Mouse (Mus musculus): ENCODE results near the gene Gm42421. TPM values are rescaled to one million over a fixed set of nuclear protein-coding genes. Genes with fewer than 3 reads are reported as not detected.

Gene Gm42421
- total and polyA plus RNA-seq, 3 experiments: 0.18 TPM; not detected in 2

- Histone ChIP-seq H3K27ac (no peak overlapping the region), H3K79me2 (replicated peaks; ENCODE audit: control insufficient read depth, insufficient read depth, low read length) (no peaks in the 10 kb centered on the region), H3K27me3 (ENCODE audit: control insufficient read depth, insufficient read depth, low read length) (no peaks in the 10 kb centered on the region), H3K4me3 (no peak overlapping the region), H3K9ac (ENCODE audit: low read depth, low read length) (no peak overlapping the region), H3K36me3 (ENCODE audit: control insufficient read depth, insufficient read depth, low read length) (no peaks in the 10 kb centered on the region), H3K4me1 (ENCODE audit: control insufficient read depth, insufficient read depth, low read length) (no peaks in the 10 kb centered on the region)
- 95% methylated on average over 9 of the region's 9 CpGs for WGBS
- TF ChIP-seq POLR2A (IDR thresholded peaks at IDR 0.05; ENCODE audit: insufficient read depth, low read depth, low read length) (no peak), CTCF (IDR thresholded peaks at IDR 0.05) (no peak)
- DNase-seq: no peak
- intact Hi-C loops (cut with DNase I): no loop called here
These were observed 11.8 kb upstream of the Gm42421 start for GRCm38 (mm10) chr5:143916221-143916620.

- no peaks in the 10 kb centered on the region for H3K27me3 ChIP-seq (ENCODE audit: control insufficient read depth, insufficient read depth, low read length)
- no peaks in the 10 kb centered on the region for H3K36me3 ChIP-seq (ENCODE audit: control insufficient read depth, insufficient read depth, low read length)
- H3K79me2 ChIP-seq (replicated peaks; ENCODE audit: control insufficient read depth, insufficient read depth, low read length): no peaks in the 10 kb centered on the region
- no peaks in the 10 kb centered on the region for H3K4me1 ChIP-seq (ENCODE audit: control insufficient read depth, insufficient read depth, low read length)
- H3K4me3 ChIP-seq: no peak overlapping the region
- WGBS: 45% methylated on average over 5 of the region's 5 CpGs
- intact Hi-C loops (cut with DNase I): loop anchor here (1.0 kb wide), 1 partner anchor 185 kb away; the partner anchor contains the start of gene Usp42
- peak; percentile 53 to 56 for DNase-seq
- no peak overlapping the region for H3K27ac ChIP-seq
- TF ChIP-seq POLR2A (IDR thresholded peaks at IDR 0.05; ENCODE audit: insufficient read depth, low read depth, low read length): no peak
- 0 out of 2 replicates have a peak, but pooled peaks have one; percentile 54 for TF ChIP-seq EP300 (IDR thresholded peaks at IDR 0.05; ENCODE audit: insufficient read depth, low read depth, low read length)
- peak; percentile 78 for TF ChIP-seq CTCF (IDR thresholded peaks at IDR 0.05)
- no peak overlapping the region for H3K9ac ChIP-seq (ENCODE audit: low read depth, low read length)
These were observed 10.6 kb upstream of the Gm42421 start for GRCm38 (mm10) chr5:143917418-143917817.

- no peaks in the 10 kb centered on the region for H3K79me2 ChIP-seq (replicated peaks; ENCODE audit: control insufficient read depth, insufficient read depth, low read length)
- no peak for TF ChIP-seq POLR2A (IDR thresholded peaks at IDR 0.05; ENCODE audit: insufficient read depth, low read depth, low read length)
- TF ChIP-seq CTCF (IDR thresholded peaks at IDR 0.05): no peak
- no peak for TF ChIP-seq EP300 (IDR thresholded peaks at IDR 0.05; ENCODE audit: insufficient read depth, low read depth, low read length)
- no peak overlapping the region for H3K4me3 ChIP-seq
- DNase-seq: no peak
- WGBS: 96% methylated on average over 3 of the region's 3 CpGs
- H3K36me3 ChIP-seq (ENCODE audit: control insufficient read depth, insufficient read depth, low read length): no peaks in the 10 kb centered on the region
- H3K27me3 ChIP-seq (ENCODE audit: control insufficient read depth, insufficient read depth, low read length): no peaks in the 10 kb centered on the region
- no peak overlapping the region for H3K9ac ChIP-seq (ENCODE audit: low read depth, low read length)
- intact Hi-C loops (cut with DNase I): no loop called here
- H3K27ac ChIP-seq: no peak overlapping the region
- no peaks in the 10 kb centered on the region for H3K4me1 ChIP-seq (ENCODE audit: control insufficient read depth, insufficient read depth, low read length)
These were observed 9.9 kb upstream of the Gm42421 start for GRCm38 (mm10) chr5:143918120-143918519.

- Histone ChIP-seq H3K36me3 (ENCODE audit: control insufficient read depth, insufficient read depth, low read length) (no peaks in the 10 kb centered on the region; the same call in 1 of the 2 replicates), H3K27me3 (ENCODE audit: control insufficient read depth, insufficient read depth, low read length) (no peaks in the 10 kb centered on the region), H3K9ac (ENCODE audit: low read depth, low read length) (no peak overlapping the region), H3K4me1 (ENCODE audit: control insufficient read depth, insufficient read depth, low read length) (no peaks in the 10 kb centered on the region), H3K27ac (no peak overlapping the region), H3K79me2 (replicated peaks; ENCODE audit: control insufficient read depth, insufficient read depth, low read length) (no peaks in the 10 kb centered on the region), H3K4me3 (no peak overlapping the region)
- DNase-seq: no peak
- 77% methylated on average over 6 of the region's 6 CpGs for WGBS
- intact Hi-C loops (cut with DNase I): no loop called here
- no peak for TF ChIP-seq CTCF (IDR thresholded peaks at IDR 0.05)
- TF ChIP-seq EP300 (IDR thresholded peaks at IDR 0.05; ENCODE audit: insufficient read depth, low read depth, low read length): no peak
- no peak for TF ChIP-seq POLR2A (IDR thresholded peaks at IDR 0.05; ENCODE audit: insufficient read depth, low read depth, low read length)
These were observed 3.1 kb upstream of the Gm42421 start for GRCm38 (mm10) chr5:143924781-143925452.

GRCm38 (mm10) chr5:143929291-143929690, 1.3 kb downstream of the Gm42421 start:
- H3K36me3 ChIP-seq (ENCODE audit: control insufficient read depth, insufficient read depth, low read length): no peaks in the 10 kb centered on the region; the same call in 1 of the 2 replicates
- no peaks in the 10 kb centered on the region for H3K4me1 ChIP-seq (ENCODE audit: control insufficient read depth, insufficient read depth, low read length)
- TF ChIP-seq POLR2A (IDR thresholded peaks at IDR 0.05; ENCODE audit: insufficient read depth, low read depth, low read length) (no peak), EP300 (IDR thresholded peaks at IDR 0.05; ENCODE audit: insufficient read depth, low read depth, low read length) (no peak), CTCF (IDR thresholded peaks at IDR 0.05) (no peak)
- H3K9ac ChIP-seq (ENCODE audit: low read depth, low read length): no peak overlapping the region
- no peak overlapping the region for H3K4me3 ChIP-seq
- no peak for DNase-seq
- intact Hi-C loops (cut with DNase I): no loop called here
- H3K27ac ChIP-seq: no peak overlapping the region
- no peaks in the 10 kb centered on the region for H3K27me3 ChIP-seq (ENCODE audit: control insufficient read depth, insufficient read depth, low read length)
- H3K79me2 ChIP-seq (replicated peaks; ENCODE audit: control insufficient read depth, insufficient read depth, low read length): no peaks in the 10 kb centered on the region
- 93% methylated on average over 4 of the region's 4 CpGs for WGBS

GRCm38 (mm10) chr5:143930656-143931055, 2.7 kb downstream of the Gm42421 start:
- TF ChIP-seq POLR2A (IDR thresholded peaks at IDR 0.05; ENCODE audit: insufficient read depth, low read depth, low read length): no peak
- no peak for TF ChIP-seq EP300 (IDR thresholded peaks at IDR 0.05; ENCODE audit: insufficient read depth, low read depth, low read length)
- no peak for TF ChIP-seq CTCF (IDR thresholded peaks at IDR 0.05)
- intact Hi-C loops (cut with DNase I): no loop called here
- H3K4me3 ChIP-seq: no peak overlapping the region
- H3K4me1 ChIP-seq (ENCODE audit: control insufficient read depth, insufficient read depth, low read length): no peaks in the 10 kb centered on the region
- H3K27ac ChIP-seq: no peak overlapping the region
- no peak for DNase-seq
- H3K36me3 ChIP-seq (ENCODE audit: control insufficient read depth, insufficient read depth, low read length): no peaks in the 10 kb centered on the region; the same call in 1 of the 2 replicates
- no peaks in the 10 kb centered on the region for H3K79me2 ChIP-seq (replicated peaks; ENCODE audit: control insufficient read depth, insufficient read depth, low read length)
- H3K27me3 ChIP-seq (ENCODE audit: control insufficient read depth, insufficient read depth, low read length): no peaks in the 10 kb centered on the region
- WGBS: 92% methylated on average over 12 of the region's 12 CpGs
- no peak overlapping the region for H3K9ac ChIP-seq (ENCODE audit: low read depth, low read length)

Data from heart, adult 2 months (tissue).